Mouse (Mus musculus): ENCODE data around the gene Sorbs2. TPM values are rescaled to one million over a fixed set of nuclear protein-coding genes. Genes with fewer than 3 reads are reported as not detected.
A peak's percentile ranks its signal among the peaks of the same experiment; 100 is the strongest.

Gene Sorbs2
- total RNA-seq (2021): 100 to 1,000 TPM; 985 TPM

DNA sequence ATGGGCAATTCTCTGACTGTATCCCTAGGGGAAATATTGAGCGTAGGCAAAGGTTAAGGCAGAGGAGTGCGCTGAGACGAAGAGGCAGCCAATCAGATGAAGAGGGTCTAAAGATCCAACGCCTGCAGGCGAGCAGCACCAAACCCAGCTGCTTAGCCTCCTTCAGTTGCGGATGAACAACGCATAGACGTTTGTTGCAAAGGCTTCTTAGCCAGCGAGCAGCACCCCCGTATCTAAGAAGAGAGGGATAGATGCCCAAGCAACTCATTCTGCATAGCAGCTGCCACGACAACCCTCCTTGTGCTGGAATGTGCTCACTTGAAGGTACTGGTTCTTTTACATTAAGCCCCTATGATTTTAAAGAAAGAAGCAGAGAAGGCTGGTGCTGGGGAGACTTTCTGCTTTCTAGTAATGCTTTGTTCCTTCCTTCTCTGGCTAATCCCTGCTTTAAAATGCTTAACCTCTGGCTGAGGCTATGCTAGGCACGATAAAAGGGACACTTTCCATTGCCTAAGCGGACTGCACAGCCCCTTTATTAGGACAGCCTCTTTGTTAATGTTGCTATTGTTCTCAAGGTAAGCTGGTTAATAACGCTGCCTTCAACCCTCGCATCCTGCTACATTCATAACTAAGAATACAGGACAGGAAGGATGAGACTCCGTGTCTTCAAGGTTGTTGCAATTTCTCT, at the start of gene Sorbs2:
Sorbs2 (plus strand) TSS at position 155 of the 688 bp plus-strand sequence.
- DNase-seq: no peak

DNA sequence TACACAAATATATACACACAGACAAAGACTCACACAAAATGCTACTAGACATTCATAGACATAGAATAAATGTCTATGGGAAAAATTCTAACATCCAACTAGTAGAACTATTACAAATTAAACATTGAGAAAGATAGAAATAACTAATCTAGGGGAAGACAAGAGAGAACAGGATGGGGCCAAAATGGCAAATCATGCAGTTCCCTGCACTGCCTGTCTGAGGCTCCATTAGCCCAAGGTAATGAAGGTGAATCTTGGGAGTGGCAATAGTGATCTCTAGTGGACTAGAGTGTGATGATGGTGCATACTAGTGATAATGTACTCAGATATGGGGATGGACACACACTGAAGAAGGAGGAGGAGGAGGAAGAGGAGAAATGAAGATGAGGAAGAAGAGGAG, 49.7 kb upstream of the Sorbs2 start:
- DNase-seq: no peak

DNA sequence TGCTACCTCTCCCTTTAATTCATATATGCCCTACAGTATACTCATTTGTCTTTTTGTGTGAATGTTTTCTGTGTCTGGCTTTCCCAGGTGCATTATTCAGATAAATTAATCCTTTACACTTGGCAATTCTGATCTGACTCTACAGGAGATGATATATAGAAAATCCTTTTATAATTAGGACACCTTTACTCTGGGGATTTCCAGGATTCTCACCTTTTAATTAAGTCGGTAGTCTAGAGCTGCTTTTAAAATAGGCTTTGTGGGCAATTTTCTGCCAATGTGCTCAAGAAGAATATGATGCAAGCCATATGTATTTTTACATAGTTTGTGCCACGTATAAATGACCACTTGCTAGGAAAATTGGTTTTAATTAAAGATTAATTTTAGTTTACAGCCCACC, 38.6 kb upstream of the Sorbs2 start:
- DNase-seq: no peak

DNA sequence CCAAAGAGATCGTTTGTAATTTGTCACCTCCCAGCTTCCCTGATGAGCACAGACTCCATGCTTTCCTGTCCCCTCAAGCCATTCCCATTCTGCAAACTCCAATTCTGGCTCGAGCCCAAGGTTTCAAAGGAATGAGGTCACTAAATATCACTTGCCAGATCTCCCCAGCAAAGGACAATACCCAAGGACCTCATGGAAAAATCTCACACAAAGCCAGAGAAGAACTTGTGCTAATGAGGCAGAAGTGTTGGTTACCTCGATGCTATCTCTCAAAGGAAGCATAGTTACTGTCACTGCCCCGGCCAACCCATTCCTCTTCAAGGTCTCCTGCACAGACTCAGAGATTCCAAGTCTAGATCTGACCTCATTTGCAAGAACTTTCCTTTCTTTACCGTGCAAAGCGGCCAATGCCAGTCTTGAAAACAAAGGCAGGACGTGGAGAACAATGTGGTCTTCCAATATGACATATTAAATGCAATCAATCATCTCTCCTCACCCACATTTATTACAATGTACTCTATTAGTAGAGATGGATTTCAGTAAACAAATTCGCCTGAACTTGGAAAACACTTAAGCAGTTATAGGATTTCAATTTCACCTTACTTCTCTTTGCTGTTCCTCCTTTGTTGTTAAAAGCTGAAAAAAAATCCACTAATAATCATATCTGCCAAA, 37.9 kb upstream of the Sorbs2 start:
- peak; percentile 59 for DNase-seq

DNA sequence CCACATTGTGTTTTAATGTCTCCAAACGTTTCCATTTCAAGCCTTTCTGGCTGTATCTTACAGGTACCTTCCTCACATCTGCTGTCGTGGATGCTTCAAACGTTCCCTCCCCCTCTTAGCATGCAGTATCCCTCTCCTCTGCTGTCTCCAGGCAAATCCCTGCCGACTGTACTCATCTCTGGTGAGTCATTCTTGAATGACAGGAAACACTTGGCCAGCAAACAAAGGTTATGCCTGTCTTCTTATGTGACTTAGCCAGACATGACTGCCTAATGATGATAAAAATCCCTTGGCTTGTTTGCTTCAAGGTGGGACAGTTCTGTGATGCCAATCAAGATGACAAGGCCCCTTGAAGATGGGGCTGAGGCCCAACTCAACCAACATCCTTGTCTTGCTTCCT, 26.7 kb upstream of the Sorbs2 start:
- no peak for DNase-seq

DNA sequence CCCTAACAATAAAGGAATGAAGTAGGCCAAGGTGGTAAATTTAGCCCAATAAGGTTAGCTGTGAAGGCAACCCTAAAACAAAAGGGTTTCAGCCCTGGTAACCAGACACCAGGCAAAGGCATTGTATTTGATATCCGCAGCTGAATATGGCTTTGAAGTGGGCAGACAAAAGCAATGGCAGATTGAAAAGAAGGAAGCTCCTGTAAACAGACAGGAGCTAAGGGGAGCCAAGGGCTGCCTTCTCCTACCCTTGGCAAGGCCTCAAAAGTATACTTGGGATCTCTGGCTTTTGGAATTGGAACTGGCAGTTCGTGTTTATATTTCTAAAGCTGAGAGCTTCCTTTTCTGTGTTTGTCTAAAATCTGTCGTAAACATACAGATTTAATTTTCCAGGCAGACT, 21.3 kb upstream of the Sorbs2 start:
- DNase-seq: no peak

DNA sequence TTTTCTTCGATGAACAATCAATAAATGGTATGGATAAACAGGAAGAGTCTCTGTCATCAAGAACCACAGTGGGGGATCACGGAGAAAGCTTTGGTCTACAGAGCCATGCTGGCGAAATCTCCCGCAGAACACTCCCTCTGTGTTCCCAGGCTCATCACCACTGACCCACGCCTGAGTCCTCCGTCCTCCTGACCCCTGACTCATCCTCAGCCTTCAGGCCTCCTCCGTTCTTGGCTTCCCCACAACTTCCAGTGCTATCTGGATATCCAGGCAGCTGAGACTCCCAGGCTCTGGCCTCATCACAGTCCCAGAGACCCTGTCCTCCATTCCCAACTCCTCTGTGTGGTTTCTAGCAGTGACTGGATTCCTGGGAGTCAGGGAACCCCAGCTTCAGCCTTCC, 3.6 kb upstream of the Sorbs2 start:
- DNase-seq: no peak

DNA sequence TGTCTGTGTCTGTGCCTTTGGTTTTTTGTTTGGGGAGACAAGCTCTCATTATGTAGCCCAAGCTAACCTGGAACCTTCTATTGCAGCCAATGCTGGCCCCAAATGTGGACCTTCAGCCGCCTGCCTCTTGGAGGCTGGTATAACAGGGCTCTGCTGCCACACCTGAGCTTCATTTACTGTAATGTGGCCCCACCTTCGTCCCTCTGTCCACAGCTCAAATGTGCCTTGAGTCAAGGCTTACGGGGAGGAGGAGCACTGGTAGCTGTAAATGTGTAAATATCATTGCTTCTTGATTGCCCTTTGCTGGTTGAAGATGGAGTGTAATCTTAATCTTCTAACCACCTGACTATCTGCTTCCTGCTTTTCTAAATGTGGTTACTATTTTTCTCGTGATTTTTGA, 1.2 kb upstream of the Sorbs2 start:
- no peak for DNase-seq

DNA sequence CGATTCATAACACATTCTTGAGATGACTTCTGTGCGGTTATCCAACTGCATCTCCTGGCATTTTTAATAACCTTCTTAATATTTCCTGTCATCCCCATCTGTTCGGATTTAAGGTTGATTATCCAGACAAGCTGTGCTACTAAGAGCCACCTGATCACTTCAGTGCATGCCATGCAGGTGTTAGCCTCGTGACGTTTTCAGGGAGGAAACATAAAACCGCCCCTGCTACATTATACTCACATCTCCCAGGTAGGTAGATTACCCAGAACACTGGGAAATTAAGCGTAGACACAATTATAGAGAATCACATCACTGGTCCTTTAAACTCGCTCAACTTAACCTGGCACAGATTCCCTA, 333 bp upstream of the Sorbs2 start:
- no peak for DNase-seq

DNA sequence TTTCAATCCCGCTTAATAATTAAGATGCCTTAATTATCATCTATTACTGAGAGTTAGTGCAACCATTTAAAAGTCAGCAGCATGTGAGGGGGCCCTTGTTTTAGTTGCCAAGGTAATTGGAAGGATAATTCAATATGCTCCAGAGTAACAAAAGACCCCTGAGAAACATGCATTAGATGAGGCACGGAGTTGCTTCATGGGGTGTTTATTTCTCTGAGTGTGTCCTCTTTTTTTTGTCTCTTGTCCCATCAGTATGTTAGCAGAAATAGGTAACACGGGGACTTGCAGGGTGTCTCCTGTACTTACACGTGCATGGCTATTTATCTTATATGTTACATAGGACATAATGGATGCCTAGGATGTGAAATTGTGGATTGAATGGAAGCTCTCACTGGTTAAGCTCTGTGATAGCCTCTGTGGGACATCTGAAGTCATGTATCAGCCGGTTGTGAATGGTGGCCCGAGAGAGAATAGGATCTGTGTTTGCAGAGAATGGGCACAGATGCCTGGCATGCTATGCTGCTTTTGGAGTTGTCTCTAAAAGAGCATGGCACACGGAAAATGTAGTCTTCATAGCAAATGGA, 1.0 kb downstream of the Sorbs2 start:
- no peak for DNase-seq

DNA sequence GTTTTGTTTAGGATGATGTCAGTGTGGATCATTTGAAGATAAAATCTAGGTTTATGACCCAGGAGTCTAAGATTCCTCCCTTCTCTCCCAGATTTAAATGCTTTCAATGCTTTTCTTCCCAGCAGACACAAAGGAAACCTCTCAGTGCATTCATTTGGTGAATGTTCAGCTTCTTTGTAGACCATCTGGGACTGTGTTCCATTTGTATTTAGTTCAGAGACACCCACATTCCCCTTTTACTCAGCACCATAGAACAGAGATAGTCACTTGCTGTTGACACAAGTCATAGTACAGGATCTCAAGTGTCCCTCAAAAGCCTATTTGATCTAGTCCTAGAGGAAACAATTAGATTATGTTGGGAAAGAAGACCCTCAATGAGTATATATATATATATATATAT, 4.8 kb downstream of the Sorbs2 start:
- no peak for DNase-seq

DNA sequence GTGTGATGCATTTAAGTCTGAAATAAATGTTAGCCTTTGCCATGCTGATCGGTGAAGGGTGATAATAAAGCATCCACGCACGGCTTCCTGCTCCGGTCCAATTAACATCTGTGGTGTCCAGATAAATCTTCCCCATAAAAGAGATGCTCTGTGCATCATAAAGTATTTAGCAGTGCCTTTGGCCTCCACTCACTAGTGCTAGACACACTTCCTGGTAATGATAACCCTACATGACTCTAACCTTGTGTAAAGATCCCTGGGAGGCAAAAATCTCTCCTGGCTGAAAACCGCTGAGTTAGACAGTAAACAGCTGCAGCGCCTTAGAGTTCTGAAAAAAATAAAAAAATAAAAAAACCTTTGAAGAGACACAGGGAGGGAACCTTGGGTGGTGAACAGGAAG, 14.0 kb downstream of the Sorbs2 start:
- DNase-seq: no peak

DNA sequence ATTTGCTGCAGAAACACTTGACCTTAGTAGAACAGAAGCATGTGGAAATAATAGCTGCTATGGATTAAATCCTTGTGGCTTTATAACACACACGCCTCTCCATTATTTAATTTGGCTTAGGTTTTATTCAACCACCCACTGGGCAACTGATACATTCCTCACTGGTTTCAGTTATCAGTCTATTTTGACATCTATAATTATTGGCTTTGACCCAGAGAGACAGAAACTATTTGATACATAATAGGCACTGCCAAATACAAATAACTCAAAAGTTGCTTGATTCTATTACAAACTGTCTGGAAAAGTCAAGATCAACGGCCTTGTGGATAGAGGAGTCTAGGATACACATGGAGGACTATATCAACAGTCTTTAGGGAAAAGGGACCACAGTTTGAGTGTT, 20.1 kb downstream of the Sorbs2 start:
- DNase-seq: no peak

DNA sequence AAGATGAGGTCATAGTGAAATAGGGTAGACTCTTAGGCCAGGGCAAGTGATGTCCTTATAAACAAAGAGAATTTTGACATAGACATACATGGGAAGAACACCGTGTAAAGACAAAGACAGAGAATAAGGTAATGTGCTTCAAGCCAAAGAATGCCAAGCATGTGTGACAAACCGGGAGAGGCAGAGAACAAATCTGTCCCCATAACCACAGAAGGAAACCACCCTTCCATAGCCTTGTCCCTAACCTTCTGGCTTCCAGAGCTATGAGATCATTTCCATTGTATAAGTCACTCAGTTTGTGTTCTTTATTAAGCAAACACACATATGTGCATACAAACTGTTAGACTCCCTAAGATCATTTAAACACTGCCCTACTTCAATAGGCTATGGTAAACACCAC, 21.3 kb downstream of the Sorbs2 start:
- DNase-seq: no peak

DNA sequence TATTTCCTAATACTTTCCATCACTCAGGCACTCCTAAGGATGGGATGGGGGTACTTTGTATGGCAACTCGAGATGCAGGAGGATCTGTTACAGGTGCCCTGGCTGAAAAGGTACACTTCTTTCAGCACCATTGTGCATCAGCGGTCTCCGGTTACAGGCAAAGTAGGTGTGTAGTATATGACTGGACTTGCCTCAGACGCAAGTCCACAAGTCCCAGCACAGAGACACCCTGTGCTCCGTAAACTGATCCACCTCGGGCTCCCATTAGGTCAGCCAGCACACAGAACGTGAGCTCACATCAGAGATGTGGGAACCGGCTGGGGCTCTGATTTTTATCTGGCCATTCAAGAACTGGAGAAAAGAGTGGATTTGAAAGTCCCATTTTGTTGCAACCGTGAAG, 29.0 kb downstream of the Sorbs2 start:
- no peak for DNase-seq

DNA sequence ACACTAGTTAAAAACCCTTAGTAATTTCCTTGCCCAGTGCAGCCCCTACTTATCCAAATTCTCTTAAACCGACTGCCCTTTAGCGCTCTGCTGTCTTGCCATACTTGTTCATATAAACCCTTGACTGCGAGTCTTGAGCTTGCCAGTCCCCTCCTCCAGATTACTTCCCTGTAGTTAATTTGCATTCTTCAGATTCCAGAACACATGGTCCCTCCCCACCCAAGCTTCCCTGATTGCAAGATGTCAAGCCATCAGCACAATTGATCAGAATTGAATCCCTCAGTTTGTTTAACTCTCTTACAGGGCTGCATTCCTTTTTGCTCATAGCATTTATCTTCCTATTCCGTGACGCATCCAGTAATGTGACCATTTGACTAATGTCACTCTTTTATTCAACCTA, 32.9 kb downstream of the Sorbs2 start:
- no peak for DNase-seq

DNA sequence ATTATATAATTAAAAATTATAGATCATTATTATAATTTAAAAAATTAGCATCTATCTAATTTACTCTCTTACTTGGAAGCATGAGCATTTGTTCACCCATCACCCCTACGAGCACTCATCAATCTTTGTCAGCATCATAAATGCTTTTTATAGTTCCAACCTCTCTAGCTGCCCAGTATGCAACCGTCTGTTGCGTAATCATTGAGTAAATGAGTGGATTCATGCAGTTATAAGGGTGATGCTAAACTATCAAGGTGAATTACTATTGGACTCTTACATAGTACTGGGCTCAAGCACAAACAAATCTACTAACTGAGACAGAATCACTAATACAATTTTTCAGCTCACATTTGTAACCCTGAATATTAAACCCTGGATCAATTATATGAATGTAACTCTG, 44.6 kb downstream of the Sorbs2 start:
- DNase-seq: no peak

DNA sequence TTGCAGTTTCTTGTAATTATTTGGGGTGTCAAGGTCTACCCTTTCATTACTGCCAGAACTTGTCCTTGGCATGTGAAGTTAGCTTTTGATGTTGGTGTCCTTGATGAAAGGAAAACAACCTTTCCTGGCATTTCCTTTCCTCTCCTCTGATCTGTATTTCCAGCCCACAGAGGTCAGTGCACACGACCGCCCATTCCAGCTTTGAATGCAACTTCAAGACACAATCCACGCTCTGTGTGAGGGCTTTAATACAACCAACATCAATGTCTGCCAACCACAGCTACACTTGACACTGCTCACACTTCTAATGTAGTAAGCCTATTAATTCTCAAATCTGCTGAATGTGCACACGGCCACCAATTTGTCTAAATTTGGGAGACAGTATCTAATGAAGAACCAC, 47.0 kb downstream of the Sorbs2 start:
- DNase-seq: no peak

DNA sequence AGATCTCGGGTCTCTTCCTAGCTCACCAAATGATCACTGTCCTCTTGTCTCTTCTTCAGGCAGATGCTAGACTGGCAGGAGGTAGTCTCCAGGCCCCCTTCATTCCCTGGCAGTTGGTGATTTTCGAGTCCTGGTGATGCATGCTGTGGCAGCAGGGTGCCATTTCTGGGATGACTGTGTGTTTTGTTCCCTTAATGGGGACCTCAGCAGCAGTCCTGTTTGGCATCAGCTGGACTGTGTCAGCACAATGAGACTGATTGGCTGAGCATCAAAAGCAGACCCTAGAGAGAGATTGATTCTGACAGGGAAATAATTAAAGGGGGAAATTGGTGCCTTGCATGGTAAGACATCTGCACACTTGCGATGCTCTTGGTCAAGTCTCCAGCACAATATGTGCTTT, 50.3 kb downstream of the Sorbs2 start:
- no peak for DNase-seq

DNA sequence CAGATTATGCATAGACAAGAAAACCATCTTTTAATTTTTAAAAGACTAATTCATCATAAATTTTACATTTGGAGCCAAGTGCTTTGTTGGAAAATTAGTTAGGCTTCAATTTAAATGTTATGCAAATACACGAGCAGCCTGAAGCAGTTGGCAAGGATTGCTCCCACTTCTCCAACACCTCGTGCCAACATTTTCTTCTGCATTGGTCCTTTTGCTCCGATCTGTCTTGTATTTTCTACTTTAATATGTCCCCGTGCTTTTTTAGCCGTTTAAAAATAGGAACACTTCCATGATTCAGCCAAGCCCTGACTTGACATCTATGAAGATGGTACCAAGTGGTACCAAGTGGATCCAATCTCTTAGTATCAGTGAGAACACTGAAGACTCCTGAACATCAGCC, 50.8 kb downstream of the Sorbs2 start:
- DNase-seq: no peak

DNA sequence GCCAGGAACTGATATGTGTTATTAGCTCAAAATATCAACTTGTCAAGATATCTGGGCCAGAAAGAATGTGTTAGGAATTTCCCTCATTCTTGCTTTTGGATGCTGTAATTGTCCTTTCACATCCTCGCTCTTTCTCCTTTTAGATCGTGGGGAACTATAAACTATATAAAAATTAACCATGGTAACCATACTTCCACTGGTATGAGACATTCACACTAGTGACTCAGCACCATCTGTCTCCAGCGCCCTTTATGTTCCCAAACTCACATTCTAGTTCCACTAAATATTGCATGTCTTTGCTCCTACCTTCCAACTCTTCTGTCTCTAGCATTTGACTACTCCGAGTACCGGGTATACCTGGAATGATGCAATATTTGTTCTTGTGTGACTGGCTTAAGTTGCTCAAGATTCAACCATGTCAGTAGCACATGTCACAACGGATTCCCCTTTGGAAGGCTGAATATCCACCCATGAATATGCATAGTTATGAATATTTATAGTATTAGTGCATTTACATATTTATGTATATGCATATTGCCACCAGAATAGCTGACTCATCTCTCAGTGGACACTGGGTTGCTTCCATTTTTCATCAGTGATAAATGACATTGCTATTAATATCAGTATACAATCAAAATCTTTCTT, 51.7 kb downstream of the Sorbs2 start:
- no peak for DNase-seq

DNA sequence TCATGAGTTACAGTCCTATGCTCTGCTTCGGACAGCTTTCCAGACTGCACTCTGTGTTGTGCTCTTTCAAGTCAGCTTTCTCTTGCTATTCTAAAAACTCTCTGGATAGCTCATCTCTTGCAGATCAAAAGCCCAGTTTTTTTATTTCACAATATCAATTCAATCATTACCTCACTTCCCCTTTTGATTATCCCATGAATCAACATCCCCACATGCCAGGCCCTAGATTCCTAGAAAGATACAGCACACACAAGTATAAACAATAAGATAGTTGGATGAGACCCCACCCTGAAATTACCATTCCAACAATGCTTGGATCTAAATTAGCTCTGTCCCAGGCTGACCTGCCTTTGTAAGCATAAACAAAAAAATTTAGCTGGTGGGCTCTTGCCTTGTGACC, 57.6 kb downstream of the Sorbs2 start:
- no peak for DNase-seq

DNA sequence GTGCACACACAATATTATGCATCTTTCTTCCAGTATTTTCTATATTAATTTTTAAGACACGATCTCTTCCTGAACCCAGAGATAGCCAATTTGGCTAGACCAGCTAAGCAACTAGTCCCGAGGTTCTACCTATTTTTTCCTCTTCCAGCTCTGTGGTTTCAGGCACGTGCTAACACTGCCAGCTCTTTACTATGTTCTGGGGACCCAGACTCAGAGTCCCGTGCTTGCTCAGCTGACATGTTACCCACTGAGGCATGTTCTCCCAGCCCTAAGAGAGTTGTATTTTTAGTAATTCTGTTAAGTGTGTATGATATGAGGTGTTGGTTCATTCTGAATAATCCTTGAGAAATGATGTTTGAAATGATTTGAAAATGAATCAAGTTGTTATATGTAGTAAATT, 62.5 kb downstream of the Sorbs2 start:
- DNase-seq: no peak
